Mouse (Mus musculus): ENCODE measurements around the gene Dcaf17. TPM values are rescaled to one million over a fixed set of nuclear protein-coding genes. Genes with fewer than 3 reads are reported as not detected.
A peak's percentile ranks its signal among the peaks of the same experiment; 100 is the strongest.

Dcaf17 gene
- total RNA-seq (2014; rRNA removed) (8.5 and 12.3 TPM in 2 replicates), polyA plus RNA-seq (2015; fragmentation: Nextera tagmentation; extraction: Ambion mirVana) (20.5 and 21.7 TPM in 2 replicates)

DNA sequence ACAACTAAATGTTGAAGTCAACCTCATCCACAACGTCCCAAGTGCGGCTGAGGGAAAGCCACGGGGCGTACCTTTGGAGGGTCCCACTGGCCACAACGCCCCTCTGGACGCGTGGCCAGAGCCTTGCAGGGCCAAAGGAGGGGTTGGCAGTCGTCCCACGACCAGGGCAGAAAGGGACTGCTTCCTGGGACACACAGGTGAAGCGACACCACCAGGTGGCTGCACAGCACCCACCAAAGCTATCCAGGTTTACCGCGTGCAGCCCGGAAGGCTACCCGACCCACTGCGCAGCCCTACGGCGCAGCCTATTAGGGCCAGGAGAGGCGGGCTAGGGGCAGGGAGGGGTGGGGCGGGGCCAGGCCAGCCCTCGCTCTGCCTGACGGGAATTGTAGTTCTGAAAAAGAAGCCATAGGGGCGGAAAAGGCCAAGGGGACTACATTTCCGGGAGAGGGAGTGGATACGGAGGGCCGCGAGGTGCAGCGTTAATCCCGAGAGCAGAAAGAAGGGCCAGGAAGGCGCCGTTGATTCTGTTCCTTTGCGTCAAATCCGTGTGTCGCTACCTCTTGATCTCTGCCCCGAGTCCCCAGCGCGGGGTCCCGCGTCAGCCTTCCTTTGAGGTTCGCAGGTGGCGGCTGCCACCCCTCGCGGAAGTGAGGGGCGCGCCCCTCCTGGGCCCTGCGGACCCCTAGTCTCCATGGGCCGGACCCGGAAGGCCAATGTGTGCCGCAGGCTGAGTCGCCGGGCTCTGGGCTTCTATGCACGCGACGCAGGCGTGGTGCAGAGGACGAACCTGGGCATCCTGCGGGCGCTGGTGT lies at the start of gene Dcaf17, which contains the start of gene Mettl8:
Gene Dcaf17 (plus strand): TSS at position 29 of the 815 bp plus-strand sequence.
Gene Mettl8 (minus strand): TSS at position 284 of the 815 bp plus-strand sequence.
- Histone ChIP-seq H3K4me1 (ENCODE audit: insufficient read depth, low read length) (peaks cover 8% of the 10 kb centered on the region; the same call in 1 of the 2 replicates), H3K9ac (replicated peaks; ENCODE audit: low read length) (peak within 1 kb of the TSS; percentile 78), H3K9me3 (ENCODE audit: low read length) (no peaks in the 10 kb centered on the region), H3K27ac (peak within 1 kb of the TSS; percentile 92), H3K36me3 (ENCODE audit: insufficient read depth, low read length) (no peaks in the 10 kb centered on the region), H3K4me2 (ENCODE audit: low read depth, low read length) (peak within 1 kb of the TSS; percentile 97), H3K27me3 (ENCODE audit: insufficient read depth, low read length) (no peaks in the 10 kb centered on the region), H3K4me3 (ENCODE audit: low read length) (peak within 1 kb of the TSS; percentile 68)
- ATAC-seq = peak; percentile 99
- WGBS = under 1% methylated on average over 56 of the region's 57 CpGs
- peak; percentile 97 for DNase-seq (ENCODE audit: low spot score)
- TF ChIP-seq CTCF (IDR thresholded peaks at IDR 0.05; ENCODE audit: low read depth) = peak; percentile 61

DNA sequence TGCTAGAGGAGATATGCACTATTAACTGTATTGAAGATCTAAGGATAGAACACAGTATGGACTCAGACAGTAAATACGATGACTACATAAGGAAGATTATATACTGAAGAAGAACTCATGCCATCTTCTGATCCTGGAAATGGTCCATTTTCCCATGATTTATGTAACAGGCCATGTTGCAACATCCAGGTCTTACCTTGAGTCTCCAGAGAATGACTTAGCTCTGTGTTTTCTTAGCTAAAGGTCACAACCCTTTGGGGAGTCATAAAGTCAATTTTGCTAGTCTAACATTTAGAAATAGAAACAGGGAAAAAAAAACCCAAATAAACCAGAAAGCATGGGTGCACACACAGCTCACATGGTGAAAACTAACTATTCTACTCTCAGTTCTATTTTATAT lies 43.3 kb upstream of the Dcaf17 start:
- no peaks in the 10 kb centered on the region for H3K27me3 ChIP-seq (ENCODE audit: insufficient read depth, low read length)
- no peak overlapping the region for H3K27ac ChIP-seq
- H3K36me3 ChIP-seq (ENCODE audit: insufficient read depth, low read length) = no peaks in the 10 kb centered on the region
- no peak for TF ChIP-seq CTCF (IDR thresholded peaks at IDR 0.05; ENCODE audit: low read depth)
- no peak overlapping the region for H3K4me2 ChIP-seq (ENCODE audit: low read depth, low read length)
- no peak for ATAC-seq
- H3K4me3 ChIP-seq (ENCODE audit: low read length) = no peak overlapping the region
- H3K9ac ChIP-seq (replicated peaks; ENCODE audit: low read length) = no peak overlapping the region
- WGBS = 100% methylated on average over 1 of the region's 1 CpGs
- DNase-seq (ENCODE audit: low spot score) = no peak
- no peaks in the 10 kb centered on the region for H3K4me1 ChIP-seq (ENCODE audit: insufficient read depth, low read length)
- H3K9me3 ChIP-seq (ENCODE audit: low read length) = no peaks in the 10 kb centered on the region

DNA sequence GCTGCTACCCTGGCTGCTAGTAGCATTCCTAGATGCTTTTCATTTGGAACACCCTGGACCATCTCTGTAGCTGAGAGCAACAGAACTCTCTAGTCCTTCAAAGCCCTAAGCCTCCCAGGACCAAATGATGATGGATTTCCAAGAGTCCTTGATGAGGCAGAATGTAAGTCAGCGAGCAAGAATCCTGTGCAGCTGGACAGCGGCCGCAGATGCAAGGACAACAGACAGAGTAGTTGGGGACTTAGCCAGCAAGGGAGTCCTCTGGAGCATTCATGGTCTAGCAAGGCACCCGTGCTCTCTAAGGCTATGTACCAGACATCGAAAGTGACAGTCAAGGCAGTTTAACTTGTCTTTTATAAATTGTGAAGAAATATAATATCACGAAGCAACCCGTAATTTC lies 41.6 kb upstream of the Dcaf17 start:
- no peaks in the 10 kb centered on the region for H3K36me3 ChIP-seq (ENCODE audit: insufficient read depth, low read length)
- no peak overlapping the region for H3K4me2 ChIP-seq (ENCODE audit: low read depth, low read length)
- ATAC-seq (no peak), DNase-seq (ENCODE audit: low spot score) (no peak)
- no peaks in the 10 kb centered on the region for H3K9me3 ChIP-seq (ENCODE audit: low read length)
- WGBS = 89% methylated on average over 7 of the region's 7 CpGs
- H3K4me1 ChIP-seq (ENCODE audit: insufficient read depth, low read length) = no peaks in the 10 kb centered on the region
- H3K27ac ChIP-seq = no peak overlapping the region
- TF ChIP-seq CTCF (IDR thresholded peaks at IDR 0.05; ENCODE audit: low read depth) = no peak
- H3K4me3 ChIP-seq (ENCODE audit: low read length) = no peak overlapping the region
- no peak overlapping the region for H3K9ac ChIP-seq (replicated peaks; ENCODE audit: low read length)
- H3K27me3 ChIP-seq (ENCODE audit: insufficient read depth, low read length) = no peaks in the 10 kb centered on the region

DNA sequence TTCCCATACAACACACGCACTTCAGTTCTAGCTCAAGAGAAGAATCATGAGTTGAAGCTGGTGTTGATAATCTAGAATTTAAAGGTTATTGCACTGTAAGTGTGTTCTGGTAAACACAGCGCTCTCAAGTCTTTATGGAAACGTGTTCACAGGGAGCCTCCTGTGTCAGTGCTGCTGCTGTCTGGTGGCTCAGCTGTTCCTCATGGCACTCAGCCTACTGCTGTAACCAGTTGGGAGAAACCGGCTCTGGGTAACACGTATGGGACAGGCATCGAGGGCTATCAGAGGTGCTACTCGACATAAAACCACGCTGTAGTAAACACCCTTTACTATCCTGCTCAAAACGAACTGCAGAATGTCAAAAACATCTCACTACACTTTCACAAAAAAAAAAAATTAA lies 35.9 kb upstream of the Dcaf17 start:
- WGBS = 37% methylated on average over 9 of the region's 9 CpGs
- no peak for TF ChIP-seq CTCF (IDR thresholded peaks at IDR 0.05; ENCODE audit: low read depth)
- H3K27ac ChIP-seq = no peak overlapping the region

DNA sequence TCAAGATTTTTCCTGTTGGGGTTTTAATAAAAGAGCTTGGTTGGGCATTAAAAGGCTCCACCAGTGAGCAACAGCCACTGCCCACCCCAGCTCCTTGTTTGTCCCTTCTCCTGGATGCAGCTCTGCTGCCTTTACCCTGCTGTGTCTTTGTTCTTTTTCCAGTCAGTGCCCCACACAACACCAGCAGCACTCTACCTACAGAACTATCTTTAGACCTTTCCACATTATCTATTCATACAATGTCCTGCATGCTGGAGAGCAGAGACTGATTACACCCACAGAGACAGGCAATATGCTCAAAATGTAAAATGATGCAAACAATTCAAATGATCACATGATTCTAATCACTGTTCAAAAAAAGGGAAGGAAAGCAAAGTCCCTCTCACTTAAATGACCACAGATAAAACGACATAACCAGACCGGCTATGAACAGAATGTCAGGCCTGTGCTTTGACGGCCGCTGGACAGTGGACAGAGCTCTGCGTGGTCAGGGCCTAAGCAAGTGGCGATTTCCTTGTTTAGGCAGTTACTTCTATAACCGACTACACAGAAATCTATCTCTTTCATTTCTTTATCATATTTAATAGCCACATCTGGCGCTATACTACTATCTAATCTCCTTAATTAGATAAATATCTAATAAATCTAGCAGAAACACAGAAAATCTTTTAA lies 35.3 kb upstream of the Dcaf17 start:
- Histone ChIP-seq H3K36me3 (ENCODE audit: insufficient read depth, low read length) (no peaks in the 10 kb centered on the region), H3K27ac (no peak overlapping the region), H3K27me3 (ENCODE audit: insufficient read depth, low read length) (no peaks in the 10 kb centered on the region), H3K4me3 (ENCODE audit: low read length) (no peak overlapping the region), H3K9ac (replicated peaks; ENCODE audit: low read length) (no peak overlapping the region), H3K9me3 (ENCODE audit: low read length) (no peaks in the 10 kb centered on the region), H3K4me1 (ENCODE audit: insufficient read depth, low read length) (no peaks in the 10 kb centered on the region), H3K4me2 (ENCODE audit: low read depth, low read length) (no peak overlapping the region)
- ATAC-seq = no peak
- DNase-seq (ENCODE audit: low spot score) = no peak
- 50% methylated on average over 8 of the region's 8 CpGs for WGBS
- TF ChIP-seq CTCF (IDR thresholded peaks at IDR 0.05; ENCODE audit: low read depth) = no peak

More for the DNA sequence above, 35.9 kb upstream of the Dcaf17 start:
- 0 out of 2 replicates have a peak, but pooled peaks have one; percentile 59 for ATAC-seq
- DNase-seq (ENCODE audit: low spot score) = peak; percentile 71
- H3K9ac ChIP-seq (replicated peaks; ENCODE audit: low read length) = no peak overlapping the region
- H3K4me1 ChIP-seq (ENCODE audit: insufficient read depth, low read length) = no peaks in the 10 kb centered on the region
- no peak overlapping the region for H3K4me2 ChIP-seq (ENCODE audit: low read depth, low read length)
- no peaks in the 10 kb centered on the region for H3K9me3 ChIP-seq (ENCODE audit: low read length)
- no peaks in the 10 kb centered on the region for H3K36me3 ChIP-seq (ENCODE audit: insufficient read depth, low read length)
- no peak overlapping the region for H3K4me3 ChIP-seq (ENCODE audit: low read length)
- H3K27me3 ChIP-seq (ENCODE audit: insufficient read depth, low read length) = no peaks in the 10 kb centered on the region

DNA sequence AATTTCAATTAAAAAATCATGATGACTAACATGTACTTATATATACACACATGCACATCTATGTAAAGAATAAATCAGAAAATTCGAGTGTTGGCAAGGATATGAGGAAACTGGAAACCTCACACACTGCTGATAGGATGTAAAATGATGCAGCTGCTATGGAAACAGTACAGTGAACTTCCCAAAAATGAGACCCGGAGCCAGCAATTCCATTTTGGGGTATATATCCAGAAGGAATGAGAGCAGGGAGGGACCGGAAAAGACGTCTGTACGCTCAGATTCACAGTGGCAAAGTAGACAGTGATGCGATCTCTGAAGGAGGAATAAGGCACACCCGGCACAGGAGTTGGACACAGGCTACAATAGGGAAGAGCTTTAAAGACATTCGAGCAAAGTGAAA lies 34.5 kb upstream of the Dcaf17 start:
- Histone ChIP-seq H3K4me2 (ENCODE audit: low read depth, low read length) (no peak overlapping the region), H3K9ac (replicated peaks; ENCODE audit: low read length) (no peak overlapping the region)

More for the DNA sequence above, 34.5 kb upstream of the Dcaf17 start:
- no peak overlapping the region for H3K27ac ChIP-seq
- DNase-seq (ENCODE audit: low spot score) = no peak
- no peak overlapping the region for H3K4me3 ChIP-seq (ENCODE audit: low read length)
- H3K36me3 ChIP-seq (ENCODE audit: insufficient read depth, low read length) = no peaks in the 10 kb centered on the region
- no peaks in the 10 kb centered on the region for H3K9me3 ChIP-seq (ENCODE audit: low read length)
- TF ChIP-seq CTCF (IDR thresholded peaks at IDR 0.05; ENCODE audit: low read depth) = no peak
- no peak for ATAC-seq
- 74% methylated on average over 8 of the region's 8 CpGs for WGBS
- no peaks in the 10 kb centered on the region for H3K4me1 ChIP-seq (ENCODE audit: insufficient read depth, low read length)
- H3K27me3 ChIP-seq (ENCODE audit: insufficient read depth, low read length) = no peaks in the 10 kb centered on the region
